Mouse (Mus musculus) thymus, adult 18-20 months (tissue): ENCODE data around the gene Gsg1l.

Source experiments
- DNase-seq, 2 experiments: peaks; one replicate each; pipeline ENCODE4 v3.0.0; 2022; ENCODE audit warnings: mixed read lengths in 2 of 2

The Gsg1l gene

GRCm38 (mm10) chr7:126031598-126032364 lies 50.4 kb downstream of the Gsg1l start:
- no peak for DNase-seq

DNA sequence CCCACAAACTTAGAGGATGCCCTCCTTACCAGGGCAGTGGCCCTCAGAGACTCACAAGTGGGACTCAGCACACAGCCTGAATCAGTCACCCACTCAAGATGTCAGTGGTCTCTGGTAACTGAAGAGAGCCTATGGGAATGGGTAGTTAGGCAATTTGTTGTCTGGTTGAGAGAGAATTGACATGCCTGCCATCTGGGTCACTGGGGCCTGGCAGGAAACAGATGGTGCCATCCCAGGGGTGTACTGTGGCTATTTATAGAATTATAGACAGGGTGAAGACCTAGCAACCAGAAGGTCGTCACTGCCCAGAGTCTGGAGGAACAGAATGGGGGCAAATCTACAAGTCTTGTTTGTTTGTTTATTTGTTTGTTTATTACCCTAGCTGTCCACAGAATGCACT lies 54.8 kb downstream of the Gsg1l start:
- DNase-seq = no peak

GRCm38 (mm10) chr7:126026600-126026999 lies 55.6 kb downstream of the Gsg1l start:
- DNase-seq = no peak

DNA sequence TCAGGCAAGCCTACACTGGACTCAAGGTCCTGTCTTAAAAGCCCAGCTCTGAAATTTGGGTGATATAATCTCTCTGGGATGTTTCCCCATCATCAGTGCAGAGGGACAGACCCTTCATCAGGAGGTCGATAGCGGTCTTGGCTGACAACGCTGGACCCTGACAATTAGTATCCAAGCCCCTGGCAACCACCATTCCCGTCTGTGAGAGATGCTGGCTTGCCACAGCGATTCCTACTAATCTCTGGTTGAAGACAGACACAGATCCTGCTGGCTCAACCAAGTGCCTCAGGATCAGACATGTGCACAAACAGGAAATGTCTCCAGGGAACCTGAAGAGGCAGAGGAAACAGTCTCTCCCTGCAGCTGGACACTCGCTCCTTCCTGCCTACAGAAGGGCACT lies 62.2 kb downstream of the Gsg1l start:
- no peak for DNase-seq

- DNase-seq = no peak
Measured at GRCm38 (mm10) chr7:126019321-126019720, 62.9 kb downstream of the Gsg1l start.

DNA sequence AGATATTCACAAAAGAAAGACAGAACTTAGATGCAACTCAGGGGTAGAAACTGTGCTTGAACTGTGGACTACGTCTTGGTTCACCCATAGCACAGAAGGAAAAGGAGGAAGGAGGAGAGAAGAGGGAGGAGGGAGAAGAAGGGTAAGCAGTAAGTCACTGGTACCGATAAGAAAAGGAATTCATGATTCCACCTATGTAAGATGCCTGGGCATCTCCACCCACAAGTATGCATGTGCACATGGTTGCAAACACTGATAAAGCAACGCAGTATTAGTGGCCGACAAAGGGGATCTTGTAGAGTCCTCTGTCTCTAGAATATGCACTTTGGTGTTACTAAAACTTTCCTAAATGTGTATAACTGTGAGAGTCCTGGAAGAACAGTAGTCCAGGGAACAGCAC lies 64.8 kb downstream of the Gsg1l start:
- no peak for DNase-seq

DNA sequence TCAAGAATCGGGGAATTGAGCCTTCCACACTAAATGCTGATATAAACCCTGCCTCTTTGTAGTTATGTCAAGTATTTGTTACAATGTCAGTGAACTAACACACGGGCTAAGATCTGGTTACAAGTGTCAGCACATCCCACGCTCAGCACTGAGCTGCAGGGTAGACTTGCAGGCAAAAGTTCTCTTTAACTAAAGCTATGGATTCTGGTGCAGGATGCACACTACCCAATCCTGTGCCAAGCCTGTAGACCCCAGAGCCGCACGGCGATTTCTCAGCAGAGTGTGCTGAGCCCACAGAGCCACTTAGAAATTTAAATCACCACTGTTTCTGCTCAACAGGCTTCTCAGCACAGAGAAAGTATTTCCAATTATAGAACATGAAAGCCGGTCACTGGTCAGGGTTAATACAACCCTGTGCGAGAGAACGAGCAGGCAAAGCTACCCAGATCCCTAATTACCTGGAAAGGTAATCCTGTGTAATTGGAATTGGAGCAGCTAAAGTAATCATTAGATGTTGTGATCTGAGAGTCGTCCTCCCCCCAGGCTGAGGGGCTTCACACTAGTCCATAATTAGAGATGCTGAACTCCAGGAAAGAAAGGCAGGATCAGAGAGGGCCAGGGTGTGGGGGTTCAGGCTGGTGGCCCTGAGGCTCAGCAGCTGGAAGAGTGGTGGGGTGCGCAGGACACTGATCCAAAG lies 69.7 kb downstream of the Gsg1l start:
- no peak for DNase-seq

DNA sequence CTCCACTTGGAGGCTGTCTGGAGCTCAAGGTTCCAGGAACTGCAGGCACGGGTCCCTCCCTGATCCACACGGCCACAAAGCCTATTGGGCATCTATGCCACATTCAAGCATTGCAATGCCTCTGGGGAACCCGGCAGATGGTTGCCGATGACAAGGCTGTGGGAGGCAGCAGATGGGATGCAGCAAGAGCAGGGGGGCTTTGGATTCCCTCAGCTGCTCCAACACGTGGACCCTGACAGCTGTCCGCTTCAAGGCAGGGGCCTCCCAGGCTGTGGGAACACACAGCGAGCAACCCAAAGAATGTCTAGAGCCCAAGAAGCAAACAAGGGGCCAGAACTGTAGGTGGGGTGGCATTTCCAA lies 73.4 kb downstream of the Gsg1l start:
- no peak for DNase-seq

DNA sequence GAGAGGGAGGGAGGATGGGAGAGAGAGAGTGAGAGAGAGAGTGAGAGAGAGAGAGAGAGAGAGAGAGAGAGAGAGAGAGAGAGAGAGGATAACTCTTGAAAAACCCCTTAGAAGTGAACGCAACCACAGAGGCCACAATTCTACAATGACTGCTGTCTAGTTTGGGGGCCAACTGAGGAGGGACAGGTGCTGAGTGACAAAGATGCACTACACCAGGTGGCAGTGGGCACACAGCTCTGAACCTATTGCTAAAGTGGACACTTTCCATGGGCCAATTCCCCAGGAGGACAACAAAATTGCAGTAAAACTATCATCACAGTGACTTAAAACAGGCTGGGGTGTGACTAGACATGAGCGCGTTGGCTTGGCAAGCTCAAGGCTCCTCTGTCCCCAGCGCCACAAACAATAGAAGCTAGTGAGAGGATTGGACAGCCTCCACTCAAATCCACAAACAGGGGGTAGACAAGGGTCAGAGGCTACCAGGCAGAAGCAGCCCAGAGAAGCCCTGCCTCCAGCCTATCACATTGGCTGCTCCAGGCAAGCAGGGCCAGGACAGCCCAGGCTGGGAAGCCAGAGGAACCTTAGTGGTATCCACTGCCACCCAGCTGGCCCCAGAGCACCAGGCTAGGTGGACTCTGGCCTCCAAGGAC lies 73.9 kb downstream of the Gsg1l start:
- DNase-seq = no peak

DNA sequence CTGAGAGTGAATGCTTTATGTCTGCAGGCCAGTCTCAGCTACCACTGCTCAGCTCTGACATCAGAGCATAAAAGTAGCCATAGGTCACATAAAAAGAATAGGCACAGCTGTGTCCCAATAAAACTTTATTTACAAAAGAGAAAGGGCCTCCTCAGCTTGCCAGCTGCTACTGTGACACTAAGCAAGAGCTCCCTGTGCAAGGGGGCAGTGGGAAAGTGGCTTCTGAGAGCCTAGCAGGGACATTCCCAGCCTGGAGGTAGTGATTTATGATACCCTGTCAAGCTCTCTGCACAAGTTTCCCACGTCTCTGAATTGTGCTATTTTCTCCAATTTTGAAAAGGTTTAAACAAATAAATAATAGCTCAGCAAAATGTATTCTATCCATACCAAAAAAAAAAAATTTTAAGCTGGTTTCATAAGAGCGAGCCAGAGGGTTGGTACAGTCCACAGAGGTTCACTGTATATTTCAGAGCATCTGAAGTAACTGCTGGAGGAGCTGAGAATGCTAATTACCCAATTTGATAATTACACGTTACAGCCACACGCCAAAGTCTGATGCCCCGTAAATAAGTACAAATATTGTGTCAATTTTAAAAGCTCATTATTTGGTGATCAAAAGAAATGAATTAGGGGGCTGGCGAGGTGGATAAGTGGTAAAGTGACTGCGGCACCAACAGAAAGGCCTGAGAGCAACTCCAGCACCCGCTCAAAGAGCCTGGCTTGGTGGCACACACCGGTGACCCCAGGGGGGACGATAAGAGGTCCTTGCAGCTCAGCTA lies 74.9 kb downstream of the Gsg1l start:
- no peak for DNase-seq

DNA sequence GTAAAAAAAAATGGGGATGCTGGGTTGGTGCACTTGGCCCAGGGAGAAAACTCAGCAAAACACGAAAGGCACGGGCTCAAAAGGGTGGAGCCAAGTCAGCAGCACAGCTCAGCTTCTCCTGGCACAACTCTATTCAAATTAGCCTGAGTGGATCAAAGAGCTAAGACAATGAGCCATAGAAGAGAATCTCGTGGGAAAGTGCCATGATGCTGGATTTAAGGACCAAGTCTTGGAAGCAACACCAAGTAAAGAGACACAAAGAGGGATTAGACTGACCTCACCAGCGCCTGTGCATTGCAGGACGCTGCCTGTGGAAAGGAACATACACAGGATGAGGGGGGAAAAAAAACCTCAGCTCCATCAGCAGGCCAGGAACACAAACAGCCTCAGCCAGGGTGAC lies 76.9 kb downstream of the Gsg1l start:
- no peak for DNase-seq

DNA sequence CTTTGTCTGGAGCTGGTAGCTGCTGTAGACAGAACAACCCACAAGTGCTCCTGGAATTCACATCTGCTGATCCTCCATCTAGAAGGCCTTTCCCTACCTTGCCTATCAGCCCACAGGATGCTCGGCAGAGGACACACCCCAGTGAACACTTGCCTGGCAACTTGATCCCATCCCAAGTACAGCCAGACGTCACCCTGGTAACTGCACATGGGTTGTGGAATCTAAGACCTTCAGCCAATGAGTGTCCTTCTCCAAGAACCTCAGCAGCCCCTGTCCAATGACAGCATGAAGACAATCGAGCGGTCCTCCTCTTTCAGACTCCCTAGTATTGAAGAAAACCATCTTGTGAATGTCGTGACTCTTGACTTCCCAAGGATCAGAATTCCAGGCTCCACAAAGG lies 80.5 kb downstream of the Gsg1l start:
- no peak for DNase-seq

DNA sequence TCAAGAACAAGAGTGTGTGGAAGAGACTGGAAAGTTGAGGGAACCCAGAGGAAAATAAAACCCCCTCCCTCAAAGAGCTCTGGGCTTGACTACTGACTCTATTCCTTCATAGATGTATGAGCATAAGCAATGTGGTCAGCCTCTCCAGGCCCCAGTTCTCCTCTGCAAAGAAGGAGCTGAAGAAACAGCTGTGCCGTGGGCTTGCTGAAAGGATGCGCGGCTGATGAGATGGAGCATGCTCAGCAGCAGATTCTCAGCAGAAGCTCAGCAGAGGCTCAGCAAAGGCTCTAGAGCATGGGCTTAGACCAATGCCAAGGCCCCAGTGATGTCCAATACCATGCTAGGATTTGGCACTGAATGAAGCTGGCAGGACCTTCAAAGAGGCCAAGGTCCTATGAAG lies 82.3 kb downstream of the Gsg1l start:
- no peak for DNase-seq

DNA sequence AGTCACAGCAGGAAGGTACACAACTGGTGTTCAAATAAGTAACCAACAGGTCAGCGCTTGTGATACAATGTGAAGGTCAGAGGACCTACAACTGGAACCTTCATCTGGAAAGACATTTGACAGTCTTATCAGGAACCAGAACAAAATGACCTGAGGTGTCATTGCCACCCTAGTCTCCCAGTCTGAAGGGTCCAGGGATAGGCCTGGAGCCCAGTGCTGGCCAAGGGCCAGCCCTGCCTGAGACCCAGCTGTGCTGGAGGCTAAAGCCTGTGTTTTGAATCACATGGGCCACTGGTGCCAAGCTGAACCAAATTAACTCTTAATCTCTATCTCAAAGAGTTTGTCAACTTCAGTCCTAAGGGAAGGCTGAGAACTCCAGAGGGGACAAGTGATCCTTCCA lies 86.1 kb downstream of the Gsg1l start:
- DNase-seq = no peak

DNA sequence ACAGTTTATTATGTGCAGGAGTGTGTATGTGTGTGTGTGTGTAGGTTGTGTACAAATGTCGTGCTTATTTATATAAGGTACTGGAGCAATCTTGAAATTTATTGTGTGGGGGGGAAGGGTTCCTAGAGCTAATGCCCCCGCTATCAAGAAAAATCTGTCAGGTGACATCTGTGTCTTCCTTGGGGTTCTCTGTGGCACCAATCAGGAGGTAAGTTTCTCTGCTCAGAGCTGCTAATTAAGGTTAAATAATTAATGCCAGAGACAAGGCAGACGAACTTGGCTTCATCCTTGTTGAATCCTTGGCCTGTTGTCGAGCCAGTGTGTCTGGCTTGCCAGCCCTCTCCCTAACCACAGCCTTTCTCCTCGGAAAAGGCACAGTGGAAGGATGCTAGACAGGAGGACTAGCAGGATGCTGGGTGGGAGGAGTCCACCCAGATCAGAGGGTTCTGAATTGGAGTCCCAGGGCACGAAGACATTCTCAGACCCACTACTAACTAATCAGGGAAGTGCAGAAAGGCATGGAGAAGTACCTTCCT lies 89.8 kb downstream of the Gsg1l start:
- no peak for DNase-seq

- no peak for DNase-seq
Measured at GRCm38 (mm10) chr7:125991846-125992245, 90.4 kb downstream of the Gsg1l start.

- DNase-seq = no peak
Measured at GRCm38 (mm10) chr7:125989969-125990368, 92.2 kb downstream of the Gsg1l start.

GRCm38 (mm10) chr7:125989489-125989888 lies 92.7 kb downstream of the Gsg1l start:
- DNase-seq = no peak

DNA sequence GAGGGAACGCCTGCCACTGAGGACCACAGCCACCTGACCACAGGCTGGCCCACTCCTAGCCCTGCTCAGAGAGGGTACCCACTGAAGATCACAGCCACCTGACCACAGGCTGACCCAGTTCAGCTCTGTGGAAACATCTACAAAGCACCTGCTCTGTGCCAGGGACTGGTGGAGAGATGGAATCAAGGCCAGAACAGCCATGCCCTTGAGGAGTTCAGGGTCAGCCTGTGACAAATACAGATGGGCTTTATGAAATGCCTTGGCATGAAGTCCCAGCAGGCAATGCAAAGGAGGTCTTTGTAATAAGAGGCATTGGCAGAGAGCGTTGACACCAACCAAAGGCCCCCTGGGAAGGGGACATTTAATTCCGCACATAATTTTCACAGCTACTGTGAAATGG lies 93.9 kb downstream of the Gsg1l start:
- no peak for DNase-seq

- DNase-seq = no peak
Measured at GRCm38 (mm10) chr7:125987117-125987516, 95.1 kb downstream of the Gsg1l start.

DNA sequence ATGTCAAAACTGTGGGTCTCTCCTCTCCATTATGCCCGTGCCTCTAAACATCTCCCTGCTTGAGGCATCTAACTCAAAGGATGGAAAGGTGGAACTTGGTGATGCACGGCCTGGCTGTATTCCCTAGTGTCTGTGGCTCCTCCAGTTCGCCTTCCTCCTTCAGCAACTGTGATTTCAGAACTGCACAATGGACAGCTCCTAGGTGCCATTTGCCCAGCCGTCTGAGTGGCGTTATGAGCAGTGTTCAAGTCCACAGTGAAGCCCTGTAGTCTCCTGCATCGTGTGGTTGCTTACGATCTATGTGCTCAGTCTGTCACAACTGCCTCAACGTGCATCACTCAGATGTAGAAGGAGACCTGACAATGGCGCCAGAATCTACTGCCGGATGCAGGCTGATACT lies 96.6 kb downstream of the Gsg1l start:
- DNase-seq = no peak

- no peak for DNase-seq
Measured at GRCm38 (mm10) chr7:125983902-125984841, 98.0 kb downstream of the Gsg1l start.
